Mouse (Mus musculus): ENCODE data around the gene Abcb5. TPM values are rescaled to one million over a fixed set of nuclear protein-coding genes. Genes with fewer than 3 reads are reported as not detected.

The Abcb5 gene
- polyA plus RNA-seq (2012; rRNA removed; ENCODE audit: low replicate concordance) = not detected in 2 replicates

DNA sequence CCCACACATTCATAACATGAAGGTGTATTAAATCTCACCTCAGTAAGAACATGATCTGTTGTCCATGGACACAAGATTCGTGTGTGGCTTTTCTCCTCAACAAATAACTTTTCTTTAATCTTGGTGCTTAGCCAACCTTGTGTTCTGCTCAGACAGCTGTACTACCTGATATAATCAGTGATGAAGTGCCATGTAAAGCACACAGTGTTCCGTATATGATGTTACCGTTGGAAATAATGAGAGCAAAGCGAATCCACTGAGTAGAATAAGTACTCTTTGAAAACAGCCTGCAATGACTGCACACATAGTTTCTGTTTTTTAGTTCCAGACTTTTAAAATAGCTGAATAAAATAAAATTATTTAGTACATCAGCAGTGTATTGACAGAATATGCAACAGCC, at the start of gene Abcb5:
Gene Abcb5, minus strand, starts transcription at position 101 of the 400 bp plus-strand sequence.

DNA sequence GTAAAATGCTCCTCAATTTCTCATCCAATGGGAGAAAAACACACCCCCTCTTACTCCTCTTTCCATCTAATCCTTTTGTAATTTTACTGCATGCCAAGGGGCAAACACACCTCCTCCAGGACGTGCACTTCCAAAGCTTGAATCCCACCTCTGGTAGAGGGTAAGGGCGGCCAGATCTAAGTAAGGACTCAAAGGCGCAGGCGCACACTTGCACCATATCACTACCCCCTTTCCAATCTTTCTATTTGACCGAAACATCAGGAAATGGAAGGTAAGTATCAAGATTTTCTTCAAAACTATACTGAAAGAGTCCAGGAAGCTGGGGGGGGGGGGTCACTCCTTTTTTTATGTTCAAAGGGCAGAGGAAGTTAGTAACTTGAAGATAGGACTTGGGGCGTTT, 120.0 kb downstream of the Abcb5 start, which contains the start of gene Sp8:
Gene Sp8, plus strand, starts transcription at position 109 of the 400 bp plus-strand sequence.

Other genes starting within 250 kb of the Abcb5 start
- not detected in 2 replicates for gene Sp8, start 120.1 kb downstream of the Abcb5 start, polyA plus RNA-seq (2012; rRNA removed; ENCODE audit: low replicate concordance)

Data from mammary gland, adult 2 months (tissue).